Mouse (Mus musculus) CH12.LX (cell line): ENCODE measurements around the gene Fars2. TPM values are rescaled to one million over a fixed set of nuclear protein-coding genes. Genes with fewer than 3 reads are reported as not detected.

Source experiments
- DNase-seq: peaks from one replicate; pipeline ENCODE4 v3.0.0-alpha.2; 2013; ENCODE audit errors: extremely low read depth
- H3K27ac ChIP-seq: 2 replicates; pipeline ENCODE4 v1.5.1; 2012; ENCODE audit warnings: low read depth, mild to moderate bottlenecking, control low read depth, moderate library complexity; ENCODE audit not compliant: insufficient read depth
- H3K27me3 ChIP-seq: replicated peaks from 2 replicates; pipeline ENCODE3; 2012; ENCODE audit warnings: inconsistent platforms
- H3K36me3 ChIP-seq, 2 experiments: replicated peaks in 1 of 2; 2 replicates each; pipeline versions ENCODE3 to v1.6.1; 2012; ENCODE audit warnings: inconsistent platforms in 1 of 2, low read length in 1 of 2, mild to moderate bottlenecking in 1 of 2, mixed read lengths in 1 of 2, moderate library complexity in 1 of 2; ENCODE audit not compliant: control insufficient read depth in 1 of 2, insufficient read depth in 1 of 2
- H3K4me1 ChIP-seq, 2 experiments: 2 replicates each; pipeline ENCODE4 v1.6.1; 2012; ENCODE audit warnings: inconsistent platforms in 1 of 2, moderate library complexity in 1 of 2; ENCODE audit not compliant: insufficient read depth in 2 of 2, control insufficient read depth in 1 of 2
- H3K4me2 ChIP-seq: 2 replicates; pipeline ENCODE4 v1.6.1; 2012; ENCODE audit warnings: low read depth, mild to moderate bottlenecking, control low read depth; ENCODE audit not compliant: poor library complexity, insufficient read depth, severe bottlenecking
- H3K4me3 ChIP-seq, 3 experiments: fragments of 150-350 bp in 1 of 3; sonication (generic) in 1 of 3; replicated peaks in 1 of 3; 2 replicates each; pipeline versions ENCODE3 to v1.5.1; 2011 to 2012; ENCODE audit warnings: low read depth in 2 of 3, low read length in 2 of 3, mild to moderate bottlenecking in 2 of 3, moderate library complexity in 2 of 3, control low read depth in 1 of 3, improper control_type of control experiment in 1 of 3, inconsistent platforms in 1 of 3, mixed read lengths in 1 of 3; ENCODE audit not compliant: poor library complexity in 1 of 3
- H3K79me2 ChIP-seq: replicated peaks from 2 replicates; pipeline ENCODE4 v1.6.1; 2012; ENCODE audit warnings: mild to moderate bottlenecking, moderate library complexity; ENCODE audit not compliant: control insufficient read depth, poor library complexity, insufficient read depth, severe bottlenecking; ENCODE audit errors: extremely low read depth
- H3K9ac ChIP-seq: 2 replicates; pipeline ENCODE4 v1.6.1; 2012; ENCODE audit warnings: low read depth, mild to moderate bottlenecking, control low read depth, moderate library complexity; ENCODE audit not compliant: insufficient read depth
- H3K9me3 ChIP-seq: replicated peaks from 2 replicates; pipeline ENCODE3; 2012; ENCODE audit warnings: low read length, inconsistent platforms, mixed read lengths
- CHD2 ChIP-seq: IDR thresholded peaks from 2 replicates; pipeline ENCODE4 v1.6.1; 2011; ENCODE audit warnings: low read length, improper control_type of control experiment
- ELF1 ChIP-seq: IDR thresholded peaks from 2 replicates; pipeline ENCODE4 v1.6.1; 2014; ENCODE audit warnings: low read depth, mild to moderate bottlenecking, inconsistent platforms, low read length, improper control_type of control experiment
- ETS1 ChIP-seq: conservative IDR thresholded peaks from 2 replicates; pipeline ENCODE4 v1.6.1; 2012; ENCODE audit warnings: low read depth, mild to moderate bottlenecking, inconsistent platforms, low read length, improper control_type of control experiment, moderate library complexity
- IRF4 ChIP-seq: IDR thresholded peaks from 2 replicates; pipeline ENCODE4 v1.6.1; 2014; ENCODE audit warnings: low read depth, mild to moderate bottlenecking, inconsistent platforms, low read length, improper control_type of control experiment
- JUN ChIP-seq: IDR thresholded peaks from 2 replicates; pipeline ENCODE4 v1.6.1; 2011; ENCODE audit warnings: low read depth, mild to moderate bottlenecking, low read length, improper control_type of control experiment, moderate library complexity; ENCODE audit not compliant: insufficient read depth
- KAT2A ChIP-seq: IDR thresholded peaks from 2 replicates; pipeline ENCODE4 v1.6.1; 2012; ENCODE audit warnings: low read length, improper control_type of control experiment, inconsistent platforms; ENCODE audit not compliant: insufficient replicate concordance
- MYC ChIP-seq: IDR thresholded peaks from 2 replicates; pipeline ENCODE4 v1.6.1; 2011; ENCODE audit warnings: low read depth, mild to moderate bottlenecking, improper control_type of control experiment, low read length
- PAX5 ChIP-seq: IDR thresholded peaks from 2 replicates; pipeline ENCODE4 v1.6.1; 2012; ENCODE audit warnings: low read length, inconsistent platforms, mixed read lengths
- POLR2A ChIP-seq: IDR thresholded peaks from 2 replicates; pipeline ENCODE4 v1.6.1; 2011; ENCODE audit warnings: low read depth, mild to moderate bottlenecking, improper control_type of control experiment, low read length
- RAD21 ChIP-seq: IDR thresholded peaks from 2 replicates; pipeline ENCODE4 v1.6.1; 2011; ENCODE audit warnings: low read depth, mild to moderate bottlenecking, low read length, improper control_type of control experiment, moderate library complexity
- RCOR1 ChIP-seq: conservative IDR thresholded peaks from 2 replicates; pipeline ENCODE4 v1.6.1; 2012; ENCODE audit warnings: low read depth, mild to moderate bottlenecking, inconsistent platforms, low read length, improper control_type of control experiment
- SIN3A ChIP-seq: IDR thresholded peaks from 2 replicates; pipeline ENCODE4 v1.6.1; 2012; ENCODE audit warnings: low read length, improper control_type of control experiment, inconsistent platforms
- TCF12 ChIP-seq: IDR thresholded peaks from 2 replicates; pipeline ENCODE4 v1.6.1; 2014; ENCODE audit warnings: low read depth, mild to moderate bottlenecking, inconsistent platforms, low read length, improper control_type of control experiment
- ZC3H11A ChIP-seq: IDR thresholded peaks from 2 replicates; pipeline ENCODE4 v1.6.1; 2012; ENCODE audit warnings: low read depth, mild to moderate bottlenecking, inconsistent platforms, low read length, improper control_type of control experiment
- ZMIZ1 ChIP-seq: IDR thresholded peaks from 2 replicates; pipeline ENCODE4 v1.6.1; 2012; ENCODE audit warnings: low read depth, mild to moderate bottlenecking, inconsistent platforms, low read length, improper control_type of control experiment
- ZNF384 ChIP-seq: IDR thresholded peaks from 2 replicates; pipeline ENCODE4 v1.6.1; 2012; ENCODE audit warnings: low read depth, low read length, improper control_type of control experiment, inconsistent platforms
- dilution Hi-C: fragments of 300-500 bp; cut with MboI; formaldehyde crosslinking; loops from 2 replicates; pipeline ENCODE4 v1.14.3; 2020; ENCODE audit warnings: low sequenced_read_pairs; ENCODE audit not compliant: extremely low pct_unique_long_range_greater_than_20kb, extremely low pct_ligation_motif_present
- in situ Hi-C: fragments of 300-500 bp; cut with MboI; formaldehyde crosslinking; loops from 3 replicates; pipeline ENCODE4 v1.14.3; 2019; ENCODE audit warnings: low sequenced_read_pairs, low pct_ligation_motif_present, low pct_unique_long_range_greater_than_20kb, mixed read lengths
- polyA plus RNA-seq: library from polyadenylated mRNA; unstranded; fragments of >175 nt; gene quantifications from 2 replicates; pipeline ENCODE4 v1.2.1, GENCODE M21; 2012; ENCODE audit warnings: low read depth; ENCODE audit not compliant: insufficient read length
- total RNA-seq, 2 experiments: library from RNA; depleted of rRNA; stranded (reverse); fragments of 300-350 nt in 1 of 2; fragments of >200 nt in 1 of 2; gene quantifications; 2 replicates each; pipeline ENCODE4 v1.2.3; 2012 to 2014

Fars2 gene
- total and polyA plus RNA-seq, 3 experiments = 30.2 to 47.7 (median 46.4) TPM

DNA sequence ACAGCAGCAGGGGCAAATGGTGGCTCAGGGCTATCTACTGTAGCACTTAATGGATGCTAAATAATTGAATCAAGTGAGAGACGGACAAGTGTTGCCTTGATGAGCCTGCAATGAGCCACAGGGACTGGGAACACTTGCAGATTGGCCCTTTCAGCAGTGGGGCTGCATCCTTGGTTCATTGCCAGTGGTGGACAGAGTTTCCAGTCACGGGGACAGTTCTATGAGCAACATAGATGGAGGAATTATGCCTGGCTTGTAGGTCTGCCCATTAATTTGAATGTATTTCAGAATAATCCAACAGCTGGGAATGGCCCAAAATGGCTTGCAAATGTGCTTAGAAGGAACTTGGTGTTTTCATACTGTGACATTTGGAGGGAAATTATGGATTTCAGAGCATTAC, 376.1 kb downstream of the Fars2 start:
- dilution Hi-C loops (no loop called here), in situ Hi-C loops (no loop called here)
- Histone ChIP-seq H3K27ac (no peak overlapping the region), H3K79me2 (no peaks in the 10 kb centered on the region), H3K9ac (no peak overlapping the region), H3K4me1 (no peaks in the 10 kb centered on the region), H3K27me3 (no peaks in the 10 kb centered on the region), H3K4me3 (no peak overlapping the region), H3K36me3 (peaks cover 0 to 16% of the 10 kb centered on the region in 2 experiments), H3K9me3 (no peaks in the 10 kb centered on the region), H3K4me2 (no peak overlapping the region)
- no peak for TF ChIP-seq TCF12
- no peak for TF ChIP-seq ZC3H11A
- no peak for TF ChIP-seq CHD2
- TF ChIP-seq POLR2A = no peak
- no peak for TF ChIP-seq RAD21
- TF ChIP-seq JUN = no peak
- no peak for TF ChIP-seq MYC
- TF ChIP-seq RCOR1 = no peak
- TF ChIP-seq IRF4 = no peak
- DNase-seq = no peak

DNA sequence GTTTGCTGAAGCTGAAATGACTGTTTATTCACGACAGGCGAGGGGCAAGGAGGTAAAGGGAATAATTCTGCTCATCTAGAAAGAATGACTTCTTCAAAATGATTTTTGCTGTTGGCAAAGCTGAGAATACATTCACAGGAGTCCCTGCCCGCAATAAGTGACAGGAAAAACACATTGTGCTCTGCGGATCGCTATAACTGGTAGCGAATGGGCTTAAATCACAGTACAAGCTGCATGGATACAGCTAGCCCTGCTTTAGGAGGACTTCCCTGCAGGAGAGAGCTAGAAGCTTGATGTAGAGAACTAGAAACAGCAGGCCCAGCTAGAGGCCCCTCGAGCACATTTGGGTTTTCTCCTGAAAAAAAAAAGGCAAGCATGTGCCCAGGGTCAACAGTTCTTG, 376.6 kb downstream of the Fars2 start:
- no peaks in the 10 kb centered on the region for H3K27me3 ChIP-seq
- in situ Hi-C loops = no loop called here
- no peak overlapping the region for H3K9ac ChIP-seq
- TF ChIP-seq ZC3H11A (no peak), ZMIZ1 (no peak), TCF12 (no peak), KAT2A (no peak), PAX5 (no peak), ELF1 (no peak), ZNF384 (no peak), ETS1 (no peak), SIN3A (no peak)
- H3K27ac ChIP-seq = no peak overlapping the region
- no peaks in the 10 kb centered on the region for H3K4me1 ChIP-seq
- H3K79me2 ChIP-seq = no peaks in the 10 kb centered on the region
- no peak overlapping the region for H3K4me3 ChIP-seq
- no peak for DNase-seq
- dilution Hi-C loops = no loop called here
- no peak overlapping the region for H3K4me2 ChIP-seq
- no peaks in the 10 kb centered on the region for H3K9me3 ChIP-seq
- H3K36me3 ChIP-seq = peaks cover 0 to 16% of the 10 kb centered on the region in 2 experiments
